Mouse (Mus musculus) retina, postnatal 1 day (tissue): ENCODE data around the gene Pet100.
"Not testable (repeated sequence)": the region's sequence is repeated elsewhere in the genome, so short reads cannot be mapped to it uniquely, and the experiment has no call there.

Experiments
- DNase-seq: peaks from one replicate; pipeline ENCODE4 v3.0.0-alpha.2; 2012

Pet100 gene

GRCm38 (mm10) chr8:3621199-3621970 is at the start of gene Pet100, which contains the start of gene Xab2:
Gene Pet100, plus strand, starts transcription at chr8:3621548.
Gene Xab2, minus strand, starts transcription at chr8:3621316.
- peak; percentile 100 for DNase-seq

GRCm38 (mm10) chr8:3574546-3574945 is 46.8 kb upstream of the Pet100 start:
- no peak for DNase-seq

GRCm38 (mm10) chr8:3576211-3576960 is 45.0 kb upstream of the Pet100 start:
- no peak for DNase-seq

GRCm38 (mm10) chr8:3579390-3580364 is 41.7 kb upstream of the Pet100 start:
- no peak for DNase-seq

GRCm38 (mm10) chr8:3581961-3582360 is 39.4 kb upstream of the Pet100 start:
- not testable (repeated sequence) for DNase-seq

- DNase-seq: no peak
Observed at GRCm38 (mm10) chr8:3586452-3586851, 34.9 kb upstream of the Pet100 start.

- no peak for DNase-seq
Observed at GRCm38 (mm10) chr8:3586993-3587390, 34.4 kb upstream of the Pet100 start, which contains the start of gene Camsap3. Gene Camsap3, plus strand, starts transcription at chr8:3587293.

GRCm38 (mm10) chr8:3587391-3588257 is 33.7 kb upstream of the Pet100 start:
- DNase-seq: peak; percentile 76

GRCm38 (mm10) chr8:3588258-3588633 is 33.1 kb upstream of the Pet100 start:
- peak; percentile 52 for DNase-seq

GRCm38 (mm10) chr8:3593470-3593869 is 27.9 kb upstream of the Pet100 start:
- no peak for DNase-seq

- DNase-seq: no peak
Observed at GRCm38 (mm10) chr8:3594466-3594865, 26.9 kb upstream of the Pet100 start.

- DNase-seq: no peak
Observed at GRCm38 (mm10) chr8:3598054-3598453, 23.3 kb upstream of the Pet100 start.

- no peak for DNase-seq
Observed at GRCm38 (mm10) chr8:3599219-3599618, 22.1 kb upstream of the Pet100 start.

- DNase-seq: no peak
Observed at GRCm38 (mm10) chr8:3600401-3600800, 20.9 kb upstream of the Pet100 start.

GRCm38 (mm10) chr8:3603439-3603838 is 17.9 kb upstream of the Pet100 start:
- no peak for DNase-seq

- DNase-seq: no peak
Observed at GRCm38 (mm10) chr8:3606593-3606992, 14.8 kb upstream of the Pet100 start.

- DNase-seq: no peak
Observed at GRCm38 (mm10) chr8:3607822-3608221, 13.5 kb upstream of the Pet100 start.

GRCm38 (mm10) chr8:3609046-3609815 is 12.1 kb upstream of the Pet100 start:
- DNase-seq: peak; percentile 63

GRCm38 (mm10) chr8:3609816-3610150 is 11.6 kb upstream of the Pet100 start:
- DNase-seq: no peak

GRCm38 (mm10) chr8:3622119-3622518 is 771 bp downstream of the Pet100 start:
- DNase-seq: no peak

GRCm38 (mm10) chr8:3625445-3625844 is 4.1 kb downstream of the Pet100 start, which contains the start of gene Pcp2:
Gene Pcp2, minus strand, starts transcription at chr8:3625545.
- peak; percentile 25 for DNase-seq
